Mouse (Mus musculus): ENCODE data around the gene Zfp609.
"Not testable (repeated sequence)": the region's sequence is repeated elsewhere in the genome, so short reads cannot be mapped to it uniquely, and the experiment has no call there.

Gene Zfp609

DNA sequence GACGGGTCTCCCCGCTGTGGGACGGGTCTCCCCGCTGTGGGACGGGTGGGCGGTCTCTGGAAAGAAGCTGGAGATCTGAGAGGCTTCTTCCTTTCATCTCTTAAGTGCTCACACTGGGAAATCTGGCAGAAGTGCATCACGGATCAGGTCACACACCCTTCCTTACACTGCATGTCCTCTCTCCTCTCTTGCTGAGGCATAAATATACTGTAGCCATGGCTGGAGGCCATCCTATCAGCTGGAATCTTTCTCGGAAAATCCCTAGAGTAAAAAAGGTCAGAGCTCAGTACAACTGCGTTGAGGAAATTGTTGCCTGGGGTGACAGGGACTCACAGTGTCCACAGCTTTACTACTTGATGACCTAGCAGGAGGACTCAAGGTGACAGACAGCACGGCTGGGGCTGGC is 106.2 kb downstream of the Zfp609 start:
- DNase-seq (ENCODE audit: low spot score in 2 of 2), result no peak

DNA sequence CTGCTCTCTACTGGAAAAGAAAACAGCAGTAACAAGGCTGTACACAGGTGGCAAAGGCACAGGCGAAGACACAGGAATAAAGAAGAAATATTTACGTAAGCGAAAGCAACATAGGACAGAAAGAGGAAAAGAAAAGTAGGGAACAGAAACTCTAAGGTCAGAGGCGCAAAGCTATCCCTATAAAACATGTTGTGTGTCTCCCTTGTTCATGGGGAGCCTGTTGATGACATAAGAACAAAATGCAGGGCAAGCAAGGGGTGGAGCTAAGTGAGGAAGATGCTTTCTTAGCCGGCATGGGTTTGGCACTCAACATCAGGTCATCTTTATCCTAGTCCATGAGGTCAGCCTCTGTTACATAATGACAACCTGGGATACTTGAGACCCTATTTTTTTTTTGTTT is 109.2 kb downstream of the Zfp609 start:
- no peak for DNase-seq (ENCODE audit: low spot score in 2 of 2)

DNA sequence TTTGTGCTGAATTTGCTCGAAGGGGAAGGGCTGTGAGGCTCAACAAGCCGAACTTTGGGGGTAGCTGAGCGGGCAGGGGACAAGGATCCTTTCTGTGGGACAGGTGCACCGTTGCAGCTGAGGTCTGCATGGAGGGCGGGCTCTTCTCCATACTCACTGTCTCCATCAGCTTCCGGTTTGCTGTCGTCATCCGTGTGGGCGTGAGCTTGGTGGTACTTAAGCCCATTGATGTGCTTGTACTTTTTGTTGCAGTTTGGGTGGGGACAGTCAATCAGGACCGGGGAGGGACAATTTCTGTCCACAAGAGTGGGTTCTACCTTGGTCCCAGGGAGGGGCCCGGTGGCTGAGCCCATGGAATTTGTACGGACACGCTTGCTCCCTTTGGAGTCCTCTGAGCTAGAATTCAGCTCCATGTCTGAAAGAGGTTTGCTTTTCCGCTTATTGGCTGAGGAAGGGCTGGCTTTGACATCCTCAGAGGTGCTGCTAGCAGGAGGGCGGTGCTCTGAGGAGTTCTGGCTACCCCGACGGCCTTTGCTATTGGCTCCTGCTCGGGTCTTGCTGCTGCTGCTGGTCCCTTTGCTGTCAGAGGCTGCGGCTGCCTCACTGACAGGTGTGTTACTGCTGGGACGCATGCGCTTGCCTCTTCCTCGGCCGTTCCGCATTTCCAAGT is 123.3 kb downstream of the Zfp609 start:
- no peak for DNase-seq (ENCODE audit: low spot score in 2 of 2)

- DNase-seq (ENCODE audit: low spot score in 2 of 2), result no peak
These were observed 124.1 kb downstream of the Zfp609 start for GRCm38 (mm10) chr9:65703241-65703640.

DNA sequence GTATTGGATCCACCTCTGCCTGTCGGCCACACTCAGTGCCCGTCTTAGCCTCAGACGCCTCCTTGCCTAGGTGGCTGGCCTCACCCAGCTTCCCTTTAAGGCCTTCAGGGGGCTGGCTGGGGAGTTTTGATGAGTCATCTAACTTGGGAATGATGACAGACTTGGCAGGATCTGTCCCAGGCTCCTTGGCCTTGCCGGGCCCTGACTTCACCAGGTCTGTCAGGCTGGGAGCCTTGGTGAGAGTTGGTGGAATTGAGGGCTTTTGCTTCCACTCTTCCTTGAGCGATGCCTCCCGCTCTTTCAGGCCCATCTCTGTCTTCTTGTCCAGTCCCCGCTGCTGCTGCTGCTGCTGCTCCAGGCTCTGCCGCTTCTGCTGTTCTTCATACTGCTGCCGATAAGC is 125.1 kb downstream of the Zfp609 start:
- DNase-seq (ENCODE audit: low spot score in 2 of 2), result no peak

DNA sequence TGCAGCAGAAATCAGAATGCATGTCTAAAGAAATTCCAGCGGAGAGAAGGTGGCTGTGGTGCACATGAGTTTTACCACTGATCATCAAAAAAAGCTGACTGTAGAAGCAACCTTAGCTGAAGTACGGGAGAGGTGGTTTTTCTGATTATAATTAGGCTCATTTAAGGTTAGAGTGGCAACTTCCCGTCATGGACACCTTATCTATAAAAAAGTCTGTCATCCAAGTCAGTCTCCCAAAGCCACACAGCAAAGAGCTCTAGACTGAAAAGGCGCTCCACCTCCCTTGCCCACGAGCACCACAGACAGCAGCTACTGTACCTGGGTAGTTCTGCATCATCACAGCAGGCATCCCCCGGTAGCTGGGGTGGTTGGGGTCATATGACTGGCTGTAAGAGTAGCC is 126.9 kb downstream of the Zfp609 start:
- no peak for DNase-seq (ENCODE audit: low spot score in 2 of 2)

- DNase-seq (ENCODE audit: low spot score in 2 of 2), result no peak
These were observed 129.4 kb downstream of the Zfp609 start for GRCm38 (mm10) chr9:65697992-65698391.

- DNase-seq (ENCODE audit: low spot score in 2 of 2), result no peak
These were observed 130.0 kb downstream of the Zfp609 start for GRCm38 (mm10) chr9:65697356-65697755.

GRCm38 (mm10) chr9:65696337-65696736 is 131.0 kb downstream of the Zfp609 start:
- no peak for DNase-seq (ENCODE audit: low spot score in 2 of 2)

DNA sequence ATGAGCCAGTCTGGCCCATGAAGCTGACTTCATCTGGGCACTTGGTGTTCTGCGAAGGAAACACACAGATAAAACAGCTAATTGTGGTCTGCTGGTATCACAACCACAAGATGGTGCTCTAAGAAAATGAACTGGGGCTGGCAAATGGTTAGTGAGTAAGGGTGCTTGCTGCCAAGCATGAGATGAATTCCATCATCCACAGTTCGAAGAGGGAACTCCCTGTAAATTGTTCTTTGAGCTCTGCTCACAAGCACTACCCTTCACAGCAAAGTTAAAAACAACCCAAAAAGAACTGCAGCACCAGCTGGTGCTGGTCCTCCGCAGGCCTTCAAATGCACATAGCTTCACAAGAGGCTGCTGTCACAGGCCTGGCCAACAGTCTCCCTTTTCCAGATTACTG is 131.7 kb downstream of the Zfp609 start:
- DNase-seq (ENCODE audit: low spot score in 2 of 2), result no peak

GRCm38 (mm10) chr9:65692959-65693603 is 134.3 kb downstream of the Zfp609 start:
- DNase-seq (ENCODE audit: low spot score in 2 of 2), result no peak

DNA sequence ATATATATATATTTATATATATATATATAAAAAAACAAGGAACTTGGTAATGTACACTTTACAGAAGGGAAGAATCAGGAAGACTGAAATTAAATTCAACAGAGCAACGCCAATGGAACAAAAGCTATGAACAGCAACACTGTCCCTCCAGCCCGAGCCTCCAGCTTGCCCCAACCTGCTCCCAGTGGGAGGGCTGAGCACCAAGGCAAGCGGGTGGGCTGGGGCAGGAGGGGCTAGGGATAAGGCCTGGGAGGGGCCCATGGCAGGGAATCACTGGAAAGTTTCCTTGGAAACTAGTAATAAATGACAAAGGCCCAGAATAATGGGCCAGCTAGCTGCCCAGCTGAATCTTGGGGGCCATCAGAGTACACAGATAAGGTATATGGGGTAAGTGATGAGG is 134.9 kb downstream of the Zfp609 start:
- DNase-seq (ENCODE audit: low spot score in 2 of 2), result no peak

DNA sequence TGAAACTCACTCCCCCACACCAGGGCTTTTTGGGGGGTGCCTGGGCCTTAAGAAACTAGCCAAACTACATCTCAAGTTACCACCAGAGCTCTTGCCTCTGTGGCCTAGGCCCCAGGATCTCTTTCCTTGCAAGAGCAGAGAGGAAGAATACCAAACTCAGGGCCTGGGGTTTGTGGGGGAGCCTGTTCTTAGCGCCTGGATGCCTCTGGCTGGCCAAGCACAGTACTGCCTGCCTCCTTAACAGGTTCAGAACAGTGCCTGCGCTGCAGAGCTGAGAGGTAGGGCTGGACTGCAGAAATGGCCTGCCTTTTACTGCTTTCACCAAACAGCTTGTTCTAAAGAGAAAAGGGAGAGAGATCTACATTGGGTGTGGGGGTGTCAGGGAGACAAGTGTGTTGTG is 137.5 kb downstream of the Zfp609 start:
- not testable (repeated sequence) for DNase-seq (ENCODE audit: low spot score in 2 of 2)

GRCm38 (mm10) chr9:65684704-65685103 is 142.7 kb downstream of the Zfp609 start:
- DNase-seq (ENCODE audit: low spot score in 2 of 2), result no peak

- no peak for DNase-seq (ENCODE audit: low spot score in 2 of 2)
These were observed 144.4 kb downstream of the Zfp609 start for GRCm38 (mm10) chr9:65682994-65683393.

- no peak for DNase-seq (ENCODE audit: low spot score in 2 of 2)
These were observed 145.2 kb downstream of the Zfp609 start for GRCm38 (mm10) chr9:65682183-65682582.

DNA sequence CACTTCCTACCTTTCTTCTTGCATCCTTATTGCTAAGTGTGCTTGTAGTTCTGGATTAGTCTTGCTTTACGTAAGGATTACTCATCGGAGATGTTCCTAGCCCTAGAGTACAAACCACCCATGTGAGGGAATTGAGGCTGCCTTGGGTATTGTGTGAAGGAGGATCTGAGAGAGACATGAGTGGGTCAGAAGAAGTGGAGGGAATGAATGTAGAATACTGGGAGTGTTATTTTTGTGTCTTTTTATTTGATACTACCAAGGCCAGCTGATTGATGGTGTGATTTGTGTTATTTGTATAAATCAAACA is 145.8 kb downstream of the Zfp609 start:
- DNase-seq (ENCODE audit: low spot score in 2 of 2), result no peak

DNA sequence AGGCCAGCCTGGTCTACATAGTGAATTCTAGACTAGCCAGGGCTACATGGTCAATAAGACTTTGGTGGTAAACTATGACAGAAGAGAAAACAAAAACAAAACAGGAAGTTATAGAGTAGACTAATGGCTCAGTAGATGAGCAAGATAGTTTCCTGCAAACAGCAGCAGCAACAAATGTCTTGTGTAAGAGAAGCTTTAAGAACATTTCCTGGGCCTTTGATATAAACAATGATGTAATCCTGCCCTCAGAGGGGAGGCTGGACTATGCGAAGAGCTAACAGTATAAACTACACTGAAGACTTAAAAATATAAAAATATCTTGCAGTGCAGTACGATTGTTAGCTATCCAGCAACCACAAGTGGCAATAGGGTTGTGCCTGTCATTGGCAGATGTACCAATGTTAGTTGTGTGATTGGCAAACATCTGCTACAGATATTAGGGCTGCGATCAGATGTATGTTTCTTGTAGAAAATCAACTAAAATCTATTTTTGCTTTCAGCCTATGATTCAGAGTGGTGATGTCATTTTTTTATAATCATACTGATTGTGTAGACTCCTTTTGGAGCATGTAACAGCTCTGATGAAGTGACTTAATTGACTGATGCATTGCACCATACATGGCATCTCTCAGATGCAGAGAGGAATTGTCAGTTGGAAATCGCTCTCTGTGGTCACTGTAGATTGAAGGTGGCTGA is 146.3 kb downstream of the Zfp609 start:
- DNase-seq (ENCODE audit: low spot score in 2 of 2), result no peak

GRCm38 (mm10) chr9:65679181-65679761 is 148.1 kb downstream of the Zfp609 start:
- no peak for DNase-seq (ENCODE audit: low spot score in 2 of 2)

DNA sequence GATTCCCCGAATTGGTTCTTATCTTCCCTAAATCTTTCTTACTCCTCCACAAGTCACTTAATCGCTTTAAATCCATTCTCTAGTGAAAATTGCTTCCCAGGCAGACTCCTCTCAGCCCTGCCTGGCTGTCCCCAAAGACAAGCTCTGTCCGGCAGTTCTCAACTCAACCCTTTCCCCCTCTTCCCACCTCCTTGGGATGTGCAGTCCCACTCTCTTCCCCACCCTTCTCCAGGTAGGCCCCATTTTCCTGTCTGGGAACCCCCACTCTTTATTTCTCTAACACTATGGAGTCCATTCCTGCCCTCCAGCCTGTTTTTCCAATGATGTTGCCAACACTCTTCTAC is 150.3 kb downstream of the Zfp609 start:
- no peak for DNase-seq (ENCODE audit: low spot score in 2 of 2)

GRCm38 (mm10) chr9:65676358-65677118 is 150.8 kb downstream of the Zfp609 start:
- DNase-seq (ENCODE audit: low spot score in 2 of 2), result peak; percentile 91 to 93
